ENCODE assay signal across 15 mouse cellular contexts in the genomic region with DNA sequence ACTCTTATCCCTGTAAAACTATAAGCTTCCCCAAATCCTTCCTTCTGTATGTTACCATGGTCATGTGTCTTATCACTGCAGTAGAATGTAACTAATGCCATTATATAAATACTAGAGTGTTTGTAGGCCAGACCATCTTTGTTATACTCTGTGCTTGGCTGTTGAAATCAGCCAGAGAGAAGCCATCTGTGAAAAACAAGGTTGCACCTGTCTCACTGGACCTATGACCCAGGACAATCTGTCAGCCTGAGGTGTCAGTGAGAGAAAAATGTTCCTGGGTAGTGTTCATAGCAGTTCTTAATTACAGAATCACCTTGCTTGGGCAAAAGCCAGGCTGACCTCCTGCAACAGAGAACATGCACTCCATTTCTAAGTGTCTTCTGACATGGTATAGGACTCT.
DNase-seq lines count a peak whose midpoint lies in the region.
"Had no signal": no experiment of that assay in that cellular context is flagged by ENCODE, and none has a peak within 500 bp of the region (broad histone marks: within the 10 kb centered on the region; RNA-seq: fewer than 3 reads in every experiment).

No protein-coding gene starts in this region.

- peak; percentile 88 for DNase-seq in brain, adult 2 months (ENCODE audit: low read depth, low spot score)
- peak; percentile 71 for DNase-seq in cerebellum, adult 11-12 months
- peak; percentile 39 for DNase-seq in cerebellum, adult 8-10 months
- peak; percentile 18 to 28 for DNase-seq in cerebellum, postnatal 25 days
- DNase-seq in heart, adult 18-20 months, result no peak
- no peak for DNase-seq in right cerebral cortex, adult 2 months (ENCODE audit: low spot score in 2 of 2)
- DNase-seq in lung, postnatal 36 days, result no peak
- DNase-seq: adrenal gland, postnatal 10 days; adrenal gland, postnatal 36 days; gastrocnemius, postnatal 25 days; heart, adult 2 months; heart, postnatal 14 days; heart, postnatal 4 days; kidney, adult 18-20 months; kidney, adult 9 months had no signal

Comparison
In these comparisons a context has a peak if more than half of its experiments do, and no peak if none do; other contexts are left out.
1. DNase-seq: peak in brain, adult 2 months (single experiment), cerebellum, adult 11-12 months (single experiment), cerebellum, adult 8-10 months (single experiment) and cerebellum, postnatal 25 days (2 of 2); none in heart, adult 18-20 months (0 of 2), right cerebral cortex, adult 2 months (0 of 2) and lung, postnatal 36 days (single experiment).